Mouse (Mus musculus): ENCODE data around the gene D630045J12Rik.
A peak's percentile ranks its signal among the peaks of the same experiment; 100 is the strongest.

D630045J12Rik gene

DNA sequence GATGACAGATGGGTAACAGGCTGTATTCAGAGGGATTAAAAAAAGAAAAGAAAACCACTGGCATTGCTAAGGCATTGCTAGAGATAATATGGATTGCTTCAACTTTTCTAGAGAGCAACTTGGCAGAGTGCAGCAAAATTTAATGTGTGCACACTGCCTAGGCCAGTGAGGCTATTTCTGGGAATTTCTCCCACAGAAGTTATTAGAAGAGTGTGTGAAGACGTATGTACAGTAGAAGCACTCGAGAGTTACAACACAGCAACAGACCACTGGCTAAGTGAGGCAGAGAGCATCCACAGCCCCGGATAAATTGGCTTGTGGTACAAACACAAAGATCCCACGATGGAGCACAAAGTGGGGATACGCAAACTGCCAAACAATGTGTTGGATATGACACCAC, 11.0 kb downstream of the D630045J12Rik start:
- DNase-seq (ENCODE audit: extremely low read depth, insufficient read length, low spot score), result no peak

DNA sequence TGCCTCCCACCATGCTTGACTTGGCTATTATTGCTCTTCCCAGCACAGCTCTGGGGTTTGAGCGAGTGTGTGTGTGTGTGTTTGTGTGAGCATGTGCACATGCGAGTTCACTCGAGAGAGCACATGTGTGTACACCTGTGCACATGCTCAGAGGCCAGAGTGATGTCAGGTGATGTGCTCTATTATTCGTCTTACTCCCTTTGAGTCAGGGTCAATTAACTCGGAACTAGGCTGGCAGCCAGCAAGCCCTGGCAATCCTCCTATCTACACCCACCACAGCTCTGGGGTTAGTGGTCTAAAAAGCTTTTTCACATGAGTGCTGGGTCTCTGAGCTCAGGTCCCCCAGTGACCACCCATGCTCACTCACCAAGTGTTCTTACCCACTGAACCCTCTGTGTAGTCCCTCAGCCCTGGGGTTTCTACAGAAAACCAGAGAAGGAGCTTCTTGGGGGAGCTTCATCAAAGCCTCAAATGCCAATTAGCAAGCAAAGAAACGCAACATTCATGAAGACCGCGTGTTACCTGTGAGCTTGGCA, 11.4 kb downstream of the D630045J12Rik start:
- DNase-seq (ENCODE audit: extremely low read depth, insufficient read length, low spot score), result no peak

DNA sequence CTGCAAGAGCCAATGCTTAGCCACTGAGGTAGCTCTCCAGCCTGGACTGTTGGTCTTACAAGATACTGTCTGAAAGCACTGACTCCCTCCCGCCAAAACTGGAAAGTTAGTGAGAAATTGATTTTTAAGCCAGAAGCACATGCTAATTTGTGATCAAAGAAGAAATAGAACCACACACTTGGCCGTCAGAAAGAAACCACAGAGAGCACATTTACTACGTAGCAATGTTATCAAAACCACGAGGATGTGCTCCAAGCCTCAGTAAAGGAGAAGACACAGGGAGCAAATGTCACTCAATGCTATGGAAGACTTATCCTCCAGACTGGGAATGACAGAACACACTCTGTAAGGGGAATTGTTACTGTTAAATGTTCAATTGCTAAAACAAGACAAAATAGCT, 12.3 kb downstream of the D630045J12Rik start:
- no peak for DNase-seq (ENCODE audit: extremely low read depth, insufficient read length, low spot score)

DNA sequence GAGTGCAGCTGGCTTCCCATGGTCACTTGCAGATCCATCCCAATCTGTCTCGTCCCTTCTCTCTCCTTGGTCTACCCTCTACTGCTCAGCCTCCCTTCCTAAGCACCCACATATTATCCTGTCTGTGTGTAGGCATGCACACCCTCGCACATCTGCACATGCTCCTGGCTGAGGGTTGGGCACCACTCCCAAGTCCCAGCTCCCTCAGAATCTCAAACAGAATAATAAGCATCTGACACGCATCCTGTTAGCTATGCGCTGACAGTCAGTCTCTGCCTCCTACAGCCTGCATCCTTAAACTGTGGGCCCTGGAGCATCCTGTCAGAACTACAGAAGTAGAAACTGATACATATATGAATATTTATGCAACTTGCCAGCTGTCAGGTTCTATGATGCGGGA, 13.2 kb downstream of the D630045J12Rik start:
- no peak for DNase-seq (ENCODE audit: extremely low read depth, insufficient read length, low spot score)

DNA sequence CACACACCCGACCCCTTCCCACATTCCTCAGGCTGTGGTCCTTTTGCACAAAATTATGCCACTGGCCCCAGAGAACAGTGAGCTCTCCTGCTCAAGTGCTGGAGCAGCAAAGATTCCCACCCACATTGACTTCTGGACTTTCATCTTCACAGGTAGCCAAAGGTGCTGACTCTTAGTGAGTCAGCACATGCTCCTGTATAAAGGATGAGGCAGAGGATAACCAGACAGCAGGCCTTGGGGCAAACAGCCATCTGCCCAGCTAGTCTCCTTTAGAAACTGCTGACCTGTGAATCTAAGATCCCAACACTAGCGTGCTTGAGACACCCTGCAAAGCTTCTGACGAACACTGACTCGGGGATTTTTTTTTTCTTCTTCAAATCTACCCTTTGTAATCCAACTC, 15.4 kb downstream of the D630045J12Rik start:
- no peak for DNase-seq (ENCODE audit: extremely low read depth, insufficient read length, low spot score)

DNA sequence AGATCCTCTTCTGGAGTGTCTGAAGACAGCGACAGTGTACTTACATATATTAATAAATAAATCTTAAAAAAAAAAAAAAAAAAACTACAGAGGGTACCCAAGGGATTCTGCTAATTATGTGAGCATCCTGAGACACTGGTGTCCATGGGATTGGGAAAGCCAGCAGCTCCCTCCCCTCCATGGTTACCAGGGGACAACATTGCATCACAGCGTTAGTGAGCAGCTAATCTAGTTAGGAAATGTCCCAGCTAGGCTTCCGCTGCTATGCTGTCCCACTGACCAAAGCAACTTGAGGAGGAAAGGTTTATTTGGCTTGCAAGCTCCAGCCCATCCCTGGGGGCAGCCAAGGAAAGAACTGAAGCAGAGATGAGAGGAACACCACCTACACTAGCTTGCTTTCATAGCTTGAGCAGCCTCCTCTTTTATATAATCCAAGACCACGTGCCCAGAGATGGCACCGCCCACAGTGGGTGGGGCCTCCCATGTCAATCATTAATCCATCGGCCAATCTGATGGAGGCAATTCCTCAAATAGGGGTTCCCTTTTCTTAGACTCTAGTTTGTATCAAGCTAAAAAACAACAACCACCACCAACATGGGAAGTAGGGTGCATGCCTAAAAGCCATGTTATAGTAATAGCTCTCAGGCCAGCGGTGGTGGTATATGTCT, 17.7 kb downstream of the D630045J12Rik start:
- DNase-seq (ENCODE audit: extremely low read depth, insufficient read length, low spot score), result no peak

DNA sequence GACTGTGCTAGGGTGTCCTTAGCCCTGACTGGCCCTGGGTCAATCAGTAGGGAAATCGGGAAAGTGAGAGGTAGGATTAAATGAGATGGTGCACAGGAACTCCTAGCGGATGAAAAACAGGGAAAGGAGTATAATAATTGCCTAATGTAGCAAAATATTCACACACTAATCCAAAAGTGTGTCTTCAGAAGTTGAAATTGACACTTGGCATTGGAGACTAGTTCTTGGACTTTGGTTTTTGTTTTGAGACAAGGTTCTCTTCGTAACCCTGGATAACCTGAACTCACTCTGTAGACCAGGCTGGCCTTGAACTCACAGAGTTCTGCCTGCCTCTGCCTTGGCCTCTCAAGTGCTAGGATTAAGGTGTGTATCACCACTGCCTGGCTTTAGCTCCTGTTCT, 20.0 kb downstream of the D630045J12Rik start:
- no peak for DNase-seq (ENCODE audit: extremely low read depth, insufficient read length, low spot score)

DNA sequence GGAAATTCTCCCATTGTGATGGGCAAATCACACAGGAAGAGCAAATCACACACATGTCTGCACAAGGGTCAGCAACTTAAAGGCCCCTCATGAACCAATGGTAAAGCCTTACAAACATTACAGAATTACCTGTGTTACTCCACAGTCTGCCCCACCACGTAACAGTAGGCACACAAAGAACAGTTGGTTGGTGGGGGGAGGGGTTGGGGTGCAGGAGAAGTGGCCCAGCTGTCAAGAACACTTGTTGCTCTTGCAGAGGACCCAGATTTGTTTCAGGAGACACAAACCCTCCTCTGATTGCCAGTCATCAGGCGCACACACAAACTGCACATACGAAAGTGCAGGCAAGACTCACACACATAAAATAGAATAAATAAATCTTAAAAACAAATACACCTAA, 20.9 kb downstream of the D630045J12Rik start:
- DNase-seq (ENCODE audit: extremely low read depth, insufficient read length, low spot score), result no peak

DNA sequence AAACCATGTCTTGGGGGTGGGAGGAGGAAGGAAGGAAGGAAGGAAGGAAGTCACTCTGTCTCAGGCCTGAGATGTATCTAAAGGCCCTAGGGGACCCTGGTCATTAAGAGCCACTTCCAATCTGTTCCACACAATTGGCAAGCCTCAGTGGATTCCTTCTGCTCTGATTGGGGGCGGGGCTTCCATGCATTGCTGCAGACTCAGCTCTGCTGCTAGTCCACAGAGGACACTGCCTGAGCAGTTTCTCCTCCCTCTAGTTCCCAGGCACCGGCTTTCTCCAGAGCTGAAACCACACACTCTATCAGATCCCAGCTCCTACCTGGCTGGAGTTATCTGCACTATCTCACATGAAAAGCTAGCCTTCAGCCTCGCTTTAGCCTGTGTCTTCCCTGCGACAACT, 21.8 kb downstream of the D630045J12Rik start:
- no peak for DNase-seq (ENCODE audit: extremely low read depth, insufficient read length, low spot score)

DNA sequence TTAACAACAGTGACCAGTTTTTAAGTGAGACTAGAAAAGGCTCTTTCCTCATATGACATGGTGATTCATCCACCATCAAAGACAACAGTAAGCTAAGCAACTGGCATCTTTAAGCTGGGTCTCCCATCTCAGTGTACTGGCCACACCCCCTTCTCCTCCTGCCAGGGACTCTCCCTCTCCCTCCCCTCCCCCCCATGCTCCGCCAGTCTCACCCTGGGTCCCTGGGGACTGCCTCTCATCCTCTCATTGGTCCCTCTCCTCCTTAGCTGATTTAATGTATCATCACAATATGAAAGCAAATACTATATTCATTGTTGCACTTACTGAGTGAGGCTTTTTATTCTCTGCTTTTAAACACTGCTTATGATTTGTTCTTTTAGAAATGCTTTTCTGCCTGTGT, 29.7 kb downstream of the D630045J12Rik start:
- peak; percentile 75 for DNase-seq (ENCODE audit: extremely low read depth, insufficient read length, low spot score)

DNA sequence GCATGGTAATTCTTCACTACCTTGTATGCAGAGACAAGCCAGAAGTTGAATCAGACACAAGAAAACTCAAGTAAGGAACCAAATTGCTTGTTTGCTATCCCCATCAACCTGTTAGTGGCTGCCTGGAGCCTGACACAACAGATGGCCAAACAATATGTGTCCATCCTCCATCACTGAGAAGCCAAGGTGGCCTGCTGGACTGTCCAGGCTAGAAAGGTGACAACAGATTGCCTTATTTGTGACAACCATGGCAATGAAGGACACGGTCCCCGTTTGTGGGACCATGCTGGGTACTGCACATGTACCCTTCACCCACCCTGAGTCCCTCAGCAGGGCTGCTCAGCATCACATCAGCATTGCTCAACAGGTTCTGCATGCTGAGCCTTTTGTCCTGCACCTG, 34.5 kb downstream of the D630045J12Rik start:
- no peak for DNase-seq (ENCODE audit: extremely low read depth, insufficient read length, low spot score)

DNA sequence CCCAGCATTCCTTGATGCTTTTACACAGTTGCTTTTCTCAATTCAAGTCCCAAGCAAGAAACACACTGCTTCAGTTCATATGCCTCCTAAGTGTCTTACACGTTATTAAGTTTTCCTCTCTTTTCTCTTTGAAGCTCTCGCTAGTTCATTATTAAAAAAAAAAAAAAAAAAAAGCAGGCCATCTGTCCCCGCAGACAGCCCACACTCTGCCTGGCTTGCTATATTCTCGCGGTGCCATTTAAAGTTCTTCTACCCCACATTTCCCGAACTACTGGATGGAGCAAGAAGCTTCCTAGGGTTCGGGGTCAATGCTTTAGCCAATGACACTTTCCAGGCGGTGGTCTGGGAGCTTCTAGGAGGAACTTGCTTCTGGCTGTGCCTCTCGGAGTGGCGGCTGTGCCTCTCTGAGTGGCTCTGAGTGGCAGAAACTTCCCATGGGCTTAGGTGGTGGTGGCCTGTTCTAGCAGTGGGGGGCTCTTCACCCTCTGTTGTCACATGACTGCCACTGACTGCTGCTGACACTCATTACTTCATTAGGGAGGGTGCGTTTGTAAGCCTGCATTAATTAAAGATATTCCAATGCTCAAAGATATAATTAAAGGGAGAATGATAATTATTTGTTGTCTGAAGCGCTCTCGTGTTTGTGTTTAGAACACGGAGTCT, 38.2 kb downstream of the D630045J12Rik start:
- DNase-seq (ENCODE audit: extremely low read depth, insufficient read length, low spot score), result no peak

DNA sequence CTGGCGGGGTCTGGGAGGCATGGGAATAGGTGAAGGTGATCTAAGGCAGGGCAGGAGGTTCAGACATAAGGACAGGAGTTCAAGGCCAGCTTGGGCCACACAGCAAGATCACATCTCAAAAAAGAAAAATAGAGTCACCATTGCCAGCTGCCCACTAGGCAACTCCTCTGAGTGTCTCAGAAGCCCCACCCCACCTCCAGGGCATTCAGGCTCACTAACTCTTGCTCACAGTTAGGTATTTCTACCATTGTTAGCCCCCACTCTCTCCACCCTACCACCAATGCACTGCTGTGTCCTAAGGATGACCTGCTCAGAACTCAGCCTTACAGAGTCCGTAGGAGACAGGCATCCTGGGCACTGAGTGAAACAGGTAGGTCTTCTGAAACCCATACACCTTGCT, 46.2 kb downstream of the D630045J12Rik start:
- no peak for DNase-seq (ENCODE audit: extremely low read depth, insufficient read length, low spot score)

DNA sequence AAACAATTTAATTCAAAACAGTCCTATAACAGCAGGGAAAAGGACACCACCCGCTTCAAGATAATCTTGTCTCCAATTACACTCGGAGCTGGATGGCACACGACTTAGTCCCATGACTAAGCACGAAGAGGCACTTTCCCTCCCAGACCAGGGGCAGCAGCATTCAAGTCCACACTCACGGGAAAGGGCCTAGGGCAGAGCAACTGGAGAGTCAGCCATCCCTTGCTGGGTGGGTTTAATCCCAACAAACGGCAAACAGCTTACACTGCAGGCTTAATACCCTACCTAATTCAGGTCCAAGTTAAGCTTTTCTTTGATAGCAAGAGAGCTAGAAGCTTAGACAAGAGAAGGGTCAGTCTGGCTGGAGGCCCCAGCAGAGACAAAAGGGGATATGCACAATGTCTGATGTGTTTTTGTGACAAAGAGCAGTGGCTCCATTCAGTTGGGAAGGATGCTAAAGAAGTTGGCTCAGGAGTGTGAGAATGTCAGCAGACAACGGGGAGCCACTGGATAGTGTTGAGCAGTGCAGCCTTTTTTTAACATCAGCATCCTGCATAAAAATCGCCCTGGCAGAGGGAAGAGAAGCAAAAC, 46.8 kb downstream of the D630045J12Rik start:
- no peak for DNase-seq (ENCODE audit: extremely low read depth, insufficient read length, low spot score)

DNA sequence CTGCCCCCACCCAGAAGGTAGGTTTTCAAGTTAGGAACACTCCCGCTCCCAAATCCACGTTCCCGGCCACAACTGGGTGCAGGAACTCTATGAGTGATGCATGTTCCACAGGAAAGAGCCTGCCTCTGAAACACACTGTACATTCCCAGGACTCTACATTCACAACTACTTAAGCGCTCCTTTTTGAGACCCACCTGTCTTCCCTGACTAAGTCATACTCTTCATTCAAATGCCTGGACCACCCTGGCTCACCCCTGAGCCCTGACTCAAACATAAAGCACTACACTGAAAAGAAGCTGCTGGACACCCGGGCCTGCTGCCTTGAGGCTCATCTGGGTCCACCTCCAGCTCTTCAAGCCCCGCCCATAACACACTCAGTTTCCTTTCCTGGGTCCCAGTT, 48.4 kb downstream of the D630045J12Rik start:
- DNase-seq (ENCODE audit: extremely low read depth, insufficient read length, low spot score), result no peak

DNA sequence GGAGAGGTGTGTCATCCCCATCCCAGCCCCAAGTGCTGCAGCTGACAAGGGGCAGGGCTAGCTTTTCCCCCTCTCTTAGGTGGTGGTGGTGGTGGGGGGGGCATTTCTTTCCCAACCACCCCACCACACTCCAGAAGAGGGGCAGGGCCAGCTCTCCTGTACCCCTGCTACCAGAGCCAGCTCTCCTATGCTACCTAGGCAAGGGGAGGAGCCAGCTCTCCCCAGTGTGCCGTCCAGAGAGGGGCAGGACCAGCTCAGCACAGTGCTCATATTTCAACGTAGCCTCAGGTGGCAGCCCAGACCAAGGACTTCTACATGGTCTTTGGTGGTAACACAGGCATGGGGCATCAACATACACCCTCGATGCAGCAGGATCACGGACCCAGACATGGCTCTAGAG, 50.0 kb downstream of the D630045J12Rik start:
- DNase-seq (ENCODE audit: extremely low read depth, insufficient read length, low spot score), result no peak

DNA sequence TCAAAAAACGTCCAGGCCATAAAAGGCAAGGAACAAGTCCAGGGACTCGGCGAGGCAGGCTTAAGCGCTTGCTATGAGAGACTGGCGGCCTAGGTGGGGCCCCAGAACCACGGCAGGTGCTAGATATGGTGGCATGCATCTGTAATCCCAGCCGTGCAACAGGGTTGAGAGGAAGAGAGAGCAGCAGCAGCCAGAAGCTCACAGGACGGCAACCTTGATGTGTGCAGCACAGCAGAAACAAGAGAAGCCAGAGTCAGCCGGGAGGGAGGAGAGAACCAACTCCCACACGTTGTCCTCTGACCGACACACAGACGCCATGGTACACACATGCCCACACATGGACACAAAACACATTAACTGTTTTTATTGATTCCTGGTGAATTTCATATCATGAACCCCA, 51.0 kb downstream of the D630045J12Rik start:
- DNase-seq (ENCODE audit: extremely low read depth, insufficient read length, low spot score), result no peak

DNA sequence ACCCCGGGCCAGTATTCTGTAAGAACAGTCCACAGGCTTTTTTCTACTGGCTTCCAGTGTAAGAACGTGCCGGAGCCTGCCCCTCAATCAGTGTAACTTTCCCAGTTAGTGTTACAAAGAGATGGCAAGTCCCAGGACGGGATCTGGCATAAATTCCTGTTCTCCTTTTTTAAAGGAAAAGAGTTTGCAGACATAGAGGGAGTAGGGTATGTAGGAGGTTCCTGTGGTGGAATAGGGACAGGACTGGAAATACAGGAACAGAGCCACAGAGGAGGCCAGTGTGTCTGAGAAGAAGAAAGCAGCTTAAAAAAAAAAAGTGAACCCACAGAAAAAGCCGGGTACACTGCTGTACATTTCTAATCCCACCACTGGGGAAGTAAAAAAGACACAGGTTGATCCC, 52.3 kb downstream of the D630045J12Rik start:
- DNase-seq (ENCODE audit: extremely low read depth, insufficient read length, low spot score), result no peak

DNA sequence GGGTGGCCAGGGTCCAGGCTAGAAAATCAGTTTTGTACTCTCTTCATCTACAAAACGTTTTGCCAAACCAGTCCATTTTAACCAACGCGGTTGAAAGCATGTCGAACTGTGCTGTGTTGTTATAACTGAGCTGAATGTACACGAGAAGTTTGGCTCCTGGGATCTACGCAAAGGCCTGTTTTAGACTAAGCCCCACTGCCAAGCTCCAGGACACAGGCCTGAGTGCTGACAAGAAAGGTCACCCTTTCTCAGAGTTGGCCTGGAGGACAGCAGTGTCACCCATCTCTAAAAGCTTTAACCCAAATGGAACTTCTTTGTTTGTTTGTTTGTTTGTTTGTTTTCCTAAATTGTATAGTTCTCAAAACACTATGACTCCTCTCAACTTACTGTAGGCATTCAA, 54.2 kb downstream of the D630045J12Rik start:
- no peak for DNase-seq (ENCODE audit: extremely low read depth, insufficient read length, low spot score)

DNA sequence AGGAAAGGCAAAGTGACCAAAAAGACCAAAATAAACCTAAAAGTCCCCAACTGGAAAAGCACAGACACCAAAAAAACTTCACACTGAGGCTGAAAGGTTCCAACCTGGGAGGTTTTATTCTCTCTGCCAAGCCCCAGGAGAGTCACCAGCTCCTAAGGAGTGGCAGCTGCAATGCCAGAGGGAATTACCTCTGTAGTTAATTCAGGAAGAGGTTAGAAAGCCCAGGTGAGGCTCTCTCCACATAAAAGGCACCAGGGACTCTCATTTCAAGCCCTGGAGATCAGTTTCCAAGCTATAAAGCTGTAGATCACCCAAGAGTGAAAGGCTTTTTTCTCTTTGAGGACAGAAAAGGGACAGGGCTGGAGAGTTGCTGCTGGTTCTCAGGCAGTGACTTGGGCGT, 55.1 kb downstream of the D630045J12Rik start:
- DNase-seq (ENCODE audit: extremely low read depth, insufficient read length, low spot score), result no peak

DNA sequence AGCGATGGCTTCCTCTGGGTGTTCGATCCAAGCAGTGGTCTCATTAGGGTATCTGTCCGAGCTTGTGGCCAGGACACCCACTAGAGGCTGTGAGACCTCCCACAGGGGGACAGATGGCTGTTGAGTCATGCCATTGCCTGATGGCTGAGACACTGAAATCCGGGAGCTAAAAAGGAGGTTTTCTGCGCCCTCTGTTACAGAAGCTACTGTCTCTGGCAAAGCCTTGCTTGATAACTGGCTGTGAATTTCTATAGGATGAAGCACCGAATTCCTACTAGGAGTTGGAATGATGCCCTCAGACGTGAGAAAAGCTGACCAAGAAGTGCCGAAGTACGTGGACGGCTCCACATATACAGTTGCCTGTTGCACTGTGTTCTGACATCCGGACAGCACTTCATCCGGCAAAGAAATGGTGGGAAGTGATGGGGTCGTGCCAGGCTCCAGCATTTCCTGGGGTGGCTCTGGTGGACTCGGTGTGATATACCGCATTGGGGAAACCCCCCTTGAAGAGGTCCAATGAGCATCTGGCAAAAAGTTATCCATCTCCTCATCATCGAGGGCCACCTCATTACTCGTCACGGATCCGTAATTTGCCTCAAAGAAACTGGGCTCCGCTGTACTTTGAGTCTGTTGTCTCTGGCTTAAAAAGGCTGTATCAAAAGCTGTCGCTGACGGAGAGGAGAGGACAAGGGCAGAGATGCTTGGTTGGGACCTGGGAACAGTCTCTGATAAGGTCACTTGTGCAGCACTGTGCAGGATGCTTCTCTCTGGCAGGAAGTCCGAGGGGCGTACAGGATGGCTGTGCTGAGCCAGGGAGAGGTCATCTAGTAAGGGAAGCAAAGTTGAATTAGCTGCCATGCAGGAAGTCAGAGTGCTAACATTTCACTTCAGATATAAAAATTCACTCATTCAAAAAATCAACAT, 57.3 kb downstream of the D630045J12Rik start:
- no peak for DNase-seq (ENCODE audit: extremely low read depth, insufficient read length, low spot score)

All from 3134 (cell line).